Mouse (Mus musculus) G1E-ER4 (cell line): ENCODE measurements around the gene Opa1. TPM values are rescaled to one million over a fixed set of nuclear protein-coding genes. Genes with fewer than 3 reads are reported as not detected.

Experiments
- GATA1 ChIP-seq: IDR thresholded peaks from one replicate; pipeline ENCODE4 v1.8.0; 2012; ENCODE audit warnings: low read length, inconsistent platforms
- polyA plus RNA-seq: library from polyadenylated mRNA; stranded (reverse); fragments of >175 nt; gene quantifications from 2 replicates; pipeline ENCODE4 v1.2.3, GENCODE M21; 2012

The Opa1 gene
- polyA plus RNA-seq = 22.8 and 34.5 TPM in 2 replicates

- no peak for TF ChIP-seq GATA1
Measured at GRCm38 (mm10) chr16:29579167-29579786, at the start of gene Opa1. TSS of gene Opa1 (plus strand) at chr16:29579334.

GRCm38 (mm10) chr16:29533641-29534040 lies 45.5 kb upstream of the Opa1 start:
- TF ChIP-seq GATA1 = no peak

- no peak for TF ChIP-seq GATA1
Measured at GRCm38 (mm10) chr16:29535866-29536265, 43.3 kb upstream of the Opa1 start.

GRCm38 (mm10) chr16:29536411-29537204 lies 42.5 kb upstream of the Opa1 start:
- no peak for TF ChIP-seq GATA1

GRCm38 (mm10) chr16:29539906-29540305 lies 39.2 kb upstream of the Opa1 start:
- TF ChIP-seq GATA1 = no peak

GRCm38 (mm10) chr16:29541261-29541683 lies 37.9 kb upstream of the Opa1 start:
- TF ChIP-seq GATA1 = no peak

GRCm38 (mm10) chr16:29544829-29545228 lies 34.3 kb upstream of the Opa1 start, which contains the start of gene Atp13a4:
TSS of gene Atp13a4 (minus strand) at chr16:29544864.
- TF ChIP-seq GATA1 = no peak

GRCm38 (mm10) chr16:29559667-29560066 lies 19.5 kb upstream of the Opa1 start:
- TF ChIP-seq GATA1 = no peak

- no peak for TF ChIP-seq GATA1
Measured at GRCm38 (mm10) chr16:29560454-29560853, 18.7 kb upstream of the Opa1 start.

GRCm38 (mm10) chr16:29560869-29561268 lies 18.3 kb upstream of the Opa1 start:
- no peak for TF ChIP-seq GATA1

- no peak for TF ChIP-seq GATA1
Measured at GRCm38 (mm10) chr16:29574013-29574412, 5.1 kb upstream of the Opa1 start.

GRCm38 (mm10) chr16:29575620-29576019 lies 3.5 kb upstream of the Opa1 start:
- no peak for TF ChIP-seq GATA1

- no peak for TF ChIP-seq GATA1
Measured at GRCm38 (mm10) chr16:29579787-29580176, 648 bp downstream of the Opa1 start.

- TF ChIP-seq GATA1 = no peak
Measured at GRCm38 (mm10) chr16:29592171-29592570, 13.0 kb downstream of the Opa1 start.

GRCm38 (mm10) chr16:29597122-29597521 lies 18.0 kb downstream of the Opa1 start:
- TF ChIP-seq GATA1 = no peak

- TF ChIP-seq GATA1 = no peak
Measured at GRCm38 (mm10) chr16:29605546-29605945, 26.4 kb downstream of the Opa1 start.

- TF ChIP-seq GATA1 = no peak
Measured at GRCm38 (mm10) chr16:29607131-29607530, 28.0 kb downstream of the Opa1 start.
